Mouse (Mus musculus) myocyte (in vitro differentiated cells): ENCODE results near the gene Qrich2. TPM values are rescaled to one million over a fixed set of nuclear protein-coding genes. Genes with fewer than 3 reads are reported as not detected.
"Not testable (repeated sequence)": the region's sequence is repeated elsewhere in the genome, so short reads cannot be mapped to it uniquely, and the experiment has no call there.

Experiments used
- H3K27me3 ChIP-seq: one replicate; pipeline ENCODE4 v1.6.1; 2011; ENCODE audit not compliant: control insufficient read depth, insufficient read depth, insufficient read length
- H3K36me3 ChIP-seq: one replicate; pipeline ENCODE4 v1.6.1; 2011; ENCODE audit not compliant: control insufficient read depth, insufficient read depth
- H3K4me2 ChIP-seq: one replicate; pipeline ENCODE4 v1.6.1; 2011; ENCODE audit warnings: low read depth, control low read depth
- H3K4me3 ChIP-seq: one replicate; pipeline ENCODE4 v1.5.1; 2011; ENCODE audit warnings: mild to moderate bottlenecking, control low read depth, moderate library complexity
- H3K79me2 ChIP-seq: one replicate; pipeline ENCODE4 v1.6.1; 2011; ENCODE audit not compliant: control insufficient read depth, insufficient read depth
- H3ac ChIP-seq: one replicate; pipeline ENCODE4 v1.6.1; 2011; ENCODE audit not compliant: control insufficient read depth, insufficient read length
- CEBPB ChIP-seq: IDR thresholded peaks from 2 replicates; pipeline ENCODE4 v1.6.1; 2011; ENCODE audit warnings: mild to moderate bottlenecking, moderate library complexity; ENCODE audit not compliant: poor library complexity, insufficient read depth, severe bottlenecking
- E2F4 ChIP-seq: IDR thresholded peaks from one replicate; pipeline ENCODE4 v1.6.1; 2011; ENCODE audit warnings: mild to moderate bottlenecking, control low read depth, moderate library complexity; ENCODE audit not compliant: insufficient read depth
- MAX ChIP-seq: IDR thresholded peaks from one replicate; pipeline ENCODE4 v1.6.1; 2011; ENCODE audit warnings: low read depth, mild to moderate bottlenecking, control low read depth
- MYOD1 ChIP-seq, 3 experiments: IDR thresholded peaks; one replicate each; pipeline ENCODE4 v1.6.1; 2011; ENCODE audit warnings: control low read depth in 2 of 3, low read depth in 2 of 3, mild to moderate bottlenecking in 2 of 3, moderate library complexity in 1 of 3; ENCODE audit not compliant: insufficient read length in 2 of 3, control insufficient read depth in 1 of 3
- MYOG ChIP-seq, 3 experiments: IDR thresholded peaks; one replicate each; pipeline ENCODE4 v1.6.1; 2011; ENCODE audit warnings: control low read depth in 2 of 3, low read depth in 2 of 3, mild to moderate bottlenecking in 2 of 3; ENCODE audit not compliant: insufficient read length in 2 of 3, control insufficient read depth in 1 of 3, insufficient read depth in 1 of 3
- POLR2A ChIP-seq: IDR thresholded peaks from one replicate; pipeline ENCODE4 v1.6.1; 2011; ENCODE audit warnings: low read depth, mild to moderate bottlenecking, control low read depth, moderate library complexity; ENCODE audit not compliant: insufficient read length
- POLR2AphosphoS2 ChIP-seq: IDR thresholded peaks from one replicate; pipeline ENCODE4 v1.6.1; 2011; ENCODE audit warnings: low read depth, control low read depth; ENCODE audit not compliant: insufficient read length
- REST ChIP-seq: IDR thresholded peaks from one replicate; pipeline ENCODE4 v1.6.1; 2011; ENCODE audit warnings: mild to moderate bottlenecking, control low read depth, moderate library complexity; ENCODE audit not compliant: insufficient read depth, insufficient read length
- SRF ChIP-seq: IDR thresholded peaks from one replicate; pipeline ENCODE4 v1.6.1; 2011; ENCODE audit warnings: low read depth; ENCODE audit not compliant: control insufficient read depth, insufficient read length
- TCF12 ChIP-seq: IDR thresholded peaks from one replicate; pipeline ENCODE4 v1.6.1; 2011; ENCODE audit warnings: mild to moderate bottlenecking, control low read depth; ENCODE audit not compliant: poor library complexity, insufficient read depth, severe bottlenecking
- TCF3 ChIP-seq: IDR thresholded peaks from one replicate; pipeline ENCODE4 v1.6.1; 2011; ENCODE audit warnings: low read depth, control low read depth; ENCODE audit not compliant: insufficient read length
- USF1 ChIP-seq: IDR thresholded peaks from one replicate; pipeline ENCODE4 v1.6.1; 2011; ENCODE audit warnings: low read depth, mild to moderate bottlenecking, control low read depth, moderate library complexity
- polyA plus RNA-seq: library from polyadenylated mRNA; unstranded; fragments of >200 nt; fragmentation: generic; extraction: Trizol; gene quantifications from one replicate; pipeline ENCODE4 v1.2.1, GENCODE M21; 2012; ENCODE audit warnings: missing spikeins

The Qrich2 gene
- polyA plus RNA-seq, 1 experiment: not detected

DNA sequence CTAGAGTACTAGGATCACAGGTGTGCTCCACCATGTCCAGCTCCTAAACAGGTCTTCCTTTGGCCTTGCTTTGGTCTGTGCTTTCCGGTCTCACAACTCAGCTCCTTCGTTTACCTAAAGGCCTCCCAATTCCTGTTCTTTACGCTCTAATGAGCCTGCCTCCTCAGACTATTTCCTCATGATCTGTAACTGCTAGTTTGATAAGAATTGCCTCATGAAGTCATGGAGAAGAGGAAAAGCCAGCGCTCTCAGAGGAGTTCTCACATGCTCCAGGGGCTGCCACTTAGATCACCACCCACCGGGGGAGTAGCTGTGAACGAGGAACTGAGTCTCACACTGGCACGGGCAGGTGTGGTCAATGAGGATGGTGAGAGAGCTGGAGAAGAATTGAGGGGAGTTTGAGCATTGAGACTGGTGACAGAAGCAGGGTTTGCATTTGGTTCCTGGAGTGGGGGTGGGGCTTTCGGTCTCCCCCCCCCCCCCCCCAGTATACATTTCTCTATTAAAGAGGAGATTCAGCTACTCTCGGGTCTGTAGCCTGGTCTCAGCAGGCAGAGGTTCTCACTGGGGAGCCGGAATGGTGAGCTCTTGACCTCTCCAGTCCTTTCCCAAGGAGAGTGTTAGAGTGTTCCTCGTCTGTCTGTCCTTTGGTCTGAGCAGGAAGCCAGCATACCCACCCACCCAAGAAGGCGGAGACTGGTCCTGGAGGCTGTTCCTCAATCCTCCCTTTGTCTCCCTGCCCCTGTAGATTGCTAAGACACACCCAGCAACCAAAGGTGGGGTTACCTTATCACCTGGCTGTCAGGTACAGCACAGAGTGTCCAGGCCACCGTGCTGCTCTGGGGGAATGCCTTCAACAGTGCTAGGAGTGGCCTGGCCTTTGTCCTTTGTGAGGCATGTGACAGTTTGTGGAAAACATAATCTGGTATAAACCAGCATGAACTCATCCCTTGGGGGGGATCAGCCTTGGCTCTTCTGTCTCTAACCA lies 36.9 kb downstream of the Qrich2 start:
- Histone ChIP-seq H3K27me3 (no peaks in the 10 kb centered on the region), H3K4me3 (no peak overlapping the region), H3K79me2 (no peaks in the 10 kb centered on the region), H3K4me2 (no peak overlapping the region), H3ac (no peak overlapping the region), H3K36me3 (no peaks in the 10 kb centered on the region)
- no peak for TF ChIP-seq TCF12
- no peak for TF ChIP-seq REST
- TF ChIP-seq USF1: no peak
- TF ChIP-seq POLR2AphosphoS2: no peak
- no peak for TF ChIP-seq E2F4
- TF ChIP-seq CEBPB: no peak
- TF ChIP-seq MYOD1 (IDR thresholded peaks at IDR 0.05; ENCODE audit: control insufficient read depth in 1 of 3, insufficient read length in 2 of 3, low read depth in 2 of 3): no peak
- no peak for TF ChIP-seq TCF3
- no peak for TF ChIP-seq POLR2A
- TF ChIP-seq MYOG (IDR thresholded peaks at IDR 0.05; ENCODE audit: control insufficient read depth in 1 of 3, insufficient read depth in 1 of 3, insufficient read length in 2 of 3, low read depth in 2 of 3): no peak

GRCm38 (mm10) chr11:116426852-116427575 lies 39.0 kb downstream of the Qrich2 start:
- H3ac ChIP-seq: no peak overlapping the region
- H3K4me3 ChIP-seq: no peak overlapping the region
- H3K79me2 ChIP-seq: no peaks in the 10 kb centered on the region
- no peaks in the 10 kb centered on the region for H3K27me3 ChIP-seq
- H3K4me2 ChIP-seq: no peak overlapping the region
- no peaks in the 10 kb centered on the region for H3K36me3 ChIP-seq
- TF ChIP-seq CEBPB (no peak), TCF12 (no peak), SRF (no peak), MYOD1 (IDR thresholded peaks at IDR 0.05; ENCODE audit: control insufficient read depth in 1 of 3, insufficient read length in 2 of 3, low read depth in 2 of 3) (no peak), POLR2AphosphoS2 (no peak), POLR2A (no peak), MAX (no peak), MYOG (IDR thresholded peaks at IDR 0.05; ENCODE audit: control insufficient read depth in 1 of 3, insufficient read depth in 1 of 3, insufficient read length in 2 of 3, low read depth in 2 of 3) (no peak), USF1 (no peak), TCF3 (no peak), E2F4 (no peak), REST (no peak)

DNA sequence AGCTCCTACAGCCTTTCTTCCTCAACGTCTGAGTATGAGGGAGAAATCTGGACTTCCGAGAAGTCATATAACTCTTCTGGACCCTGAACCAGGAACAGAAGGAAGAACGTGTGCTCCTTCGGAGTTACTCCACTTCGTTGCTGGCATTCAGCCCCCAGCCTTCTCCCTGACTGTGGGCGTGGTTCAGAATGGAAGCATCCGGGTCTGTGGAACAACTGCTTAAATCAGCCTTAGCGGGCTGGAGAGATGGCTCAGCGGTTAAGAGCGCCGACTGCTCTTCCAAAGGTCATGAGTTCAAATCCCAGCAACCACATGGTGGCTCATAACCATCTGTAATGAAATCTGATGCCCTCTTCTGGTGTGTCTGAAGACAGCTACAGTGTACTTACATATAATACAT lies 39.7 kb downstream of the Qrich2 start:
- not testable (repeated sequence) for H3K4me2 ChIP-seq, H3K36me3 ChIP-seq, H3K27me3 ChIP-seq, H3ac ChIP-seq, H3K4me3 ChIP-seq, H3K79me2 ChIP-seq

DNA sequence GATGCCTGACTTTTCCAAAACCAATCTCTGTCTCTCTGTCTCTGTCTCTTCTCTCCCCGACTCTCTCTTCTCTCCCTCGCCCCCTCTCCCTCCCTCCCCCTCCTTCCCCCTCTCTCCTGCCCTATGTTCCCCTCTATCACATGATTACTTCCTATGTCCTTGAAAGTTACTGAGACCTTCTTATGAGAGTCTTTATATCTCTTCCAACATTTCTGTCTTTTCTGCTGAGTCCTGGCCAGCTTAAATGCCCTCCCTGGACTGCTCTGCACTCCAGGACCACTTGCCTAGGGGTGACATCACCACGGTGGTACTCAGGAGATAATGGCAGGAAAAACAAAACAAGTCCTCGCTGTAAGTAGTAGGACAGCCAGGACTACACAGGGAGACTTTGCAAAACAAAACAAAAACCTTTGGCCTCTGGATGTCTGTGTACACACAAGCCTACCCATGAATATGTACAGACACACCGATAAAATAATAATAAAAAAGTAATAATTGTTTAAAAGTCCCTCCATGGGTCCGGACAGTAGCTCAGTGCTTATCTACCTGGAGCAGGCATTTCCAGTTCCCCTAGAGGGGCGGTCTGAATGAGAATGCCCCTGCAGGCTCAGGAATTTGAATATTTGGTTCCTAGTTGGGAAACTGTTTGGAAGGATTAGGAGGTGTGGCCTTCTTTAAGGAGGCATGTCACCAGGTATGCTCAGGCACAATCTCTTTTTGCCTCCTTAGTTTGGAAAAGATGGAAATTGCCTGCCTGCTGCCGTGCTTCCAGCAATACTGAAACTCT lies 41.2 kb downstream of the Qrich2 start:
- no peak for TF ChIP-seq USF1
- TF ChIP-seq POLR2AphosphoS2: no peak
- TF ChIP-seq E2F4: no peak
- TF ChIP-seq CEBPB: no peak
- TF ChIP-seq SRF: no peak
- TF ChIP-seq REST: no peak
- TF ChIP-seq MYOG (IDR thresholded peaks at IDR 0.05; ENCODE audit: control insufficient read depth in 1 of 3, insufficient read depth in 1 of 3, insufficient read length in 2 of 3, low read depth in 2 of 3): no peak
- no peak for TF ChIP-seq MAX
- TF ChIP-seq TCF12: no peak
- no peak for TF ChIP-seq TCF3
- no peak for TF ChIP-seq MYOD1 (IDR thresholded peaks at IDR 0.05; ENCODE audit: control insufficient read depth in 1 of 3, insufficient read length in 2 of 3, low read depth in 2 of 3)
- TF ChIP-seq POLR2A: no peak
- H3K27me3 ChIP-seq: no peaks in the 10 kb centered on the region
- H3K4me3 ChIP-seq: no peak overlapping the region
- H3K79me2 ChIP-seq: no peaks in the 10 kb centered on the region
- H3K36me3 ChIP-seq: no peaks in the 10 kb centered on the region
- no peak overlapping the region for H3K4me2 ChIP-seq
- no peak overlapping the region for H3ac ChIP-seq
